Mouse (Mus musculus): ENCODE measurements around the gene Tssc4.

Gene Tssc4

DNA sequence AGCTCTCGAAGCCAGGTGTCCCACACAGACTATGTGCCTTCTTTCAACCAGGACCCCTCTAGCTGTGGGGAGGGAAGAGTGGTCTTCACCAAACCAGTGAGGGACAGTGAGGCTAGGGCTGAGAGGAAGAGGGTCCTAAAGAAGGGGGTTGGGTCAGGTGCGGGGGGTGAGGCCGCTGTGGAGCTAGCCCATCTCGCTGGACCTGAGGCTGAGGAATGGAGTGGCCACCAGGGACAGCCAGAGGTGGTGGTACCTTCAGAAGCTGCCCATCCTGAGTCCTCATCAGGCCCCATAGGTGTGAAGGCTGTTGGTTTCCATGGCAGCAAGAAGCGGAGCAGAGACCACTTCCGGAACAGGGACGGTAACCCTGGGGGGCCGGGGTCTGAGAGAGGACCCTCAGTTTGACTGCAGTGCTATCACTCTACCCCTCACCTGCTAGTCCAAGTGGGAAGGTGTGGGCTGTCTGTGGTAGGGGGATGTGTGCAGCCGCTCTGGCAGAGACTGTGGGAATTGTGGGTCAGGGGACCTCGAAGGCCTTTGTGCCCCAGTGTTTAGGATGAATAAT, 1.5 kb downstream of the Tssc4 start:
- DNase-seq = no peak

DNA sequence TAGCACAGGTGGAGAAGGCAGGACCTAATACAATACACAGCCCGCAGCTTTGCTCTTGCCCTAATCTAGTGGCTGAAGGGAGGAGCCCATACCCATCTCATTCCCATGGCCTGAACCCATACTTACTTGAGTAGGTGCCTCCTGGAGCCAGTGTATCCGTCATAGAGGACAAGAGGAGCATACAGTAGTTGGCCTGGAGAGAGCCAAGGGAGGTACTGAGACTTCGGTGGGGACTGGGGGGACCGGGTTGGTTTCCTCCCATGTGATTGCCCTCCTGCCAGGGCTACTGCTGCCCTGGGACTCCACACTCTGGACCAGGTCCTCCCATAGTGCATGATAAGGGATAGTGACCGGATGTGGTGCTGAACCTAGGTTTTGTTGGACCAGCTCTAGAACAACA, 3.6 kb downstream of the Tssc4 start:
- DNase-seq = no peak

GRCm38 (mm10) chr7:143073086-143073485, 4.0 kb downstream of the Tssc4 start:
- DNase-seq = no peak

- DNase-seq = no peak
These were observed 6.3 kb downstream of the Tssc4 start for GRCm38 (mm10) chr7:143075394-143075793.

- DNase-seq = no peak
These were observed 8.3 kb downstream of the Tssc4 start for GRCm38 (mm10) chr7:143077351-143077750.

DNA sequence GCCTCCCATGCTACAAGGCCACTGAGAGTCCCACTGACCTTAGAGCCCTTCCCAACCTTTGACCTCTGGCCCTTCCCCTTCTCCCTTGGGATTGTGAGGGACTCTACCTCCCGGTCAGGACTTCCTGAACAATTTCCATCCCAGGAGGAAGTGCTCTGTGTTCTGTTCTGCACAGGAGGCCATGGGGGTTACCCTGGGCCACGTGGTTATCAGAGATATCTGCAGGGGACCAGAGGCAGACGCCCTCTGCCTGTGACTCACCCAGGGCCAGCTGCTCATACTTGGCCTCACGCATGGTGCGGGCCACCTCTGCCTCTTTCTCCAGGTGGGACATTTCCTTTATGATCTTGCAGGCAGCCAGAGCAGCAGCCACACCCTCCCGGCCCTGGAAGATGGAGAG, 13.0 kb downstream of the Tssc4 start:
- no peak for DNase-seq

DNA sequence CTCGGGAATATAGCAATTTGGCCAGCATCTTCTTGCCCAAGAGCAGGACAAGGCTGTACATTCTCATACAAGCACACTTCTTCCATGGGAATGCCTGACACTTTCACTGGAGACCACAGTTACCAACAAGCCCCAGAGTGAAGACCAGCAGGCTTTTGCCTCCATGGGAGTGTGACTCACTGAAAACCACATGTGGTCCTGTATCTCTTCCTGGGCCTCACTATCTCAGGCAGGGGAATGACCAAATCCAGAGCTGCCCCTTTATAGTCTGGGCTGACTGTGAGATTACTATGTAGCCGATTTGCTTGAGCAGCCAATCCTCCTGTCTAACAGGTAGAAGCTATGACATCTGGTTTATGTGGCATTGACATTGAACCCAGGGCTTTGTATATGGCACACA, 14.7 kb downstream of the Tssc4 start:
- no peak for DNase-seq

- peak; percentile 63 to 66 for DNase-seq
These were observed 17.3 kb downstream of the Tssc4 start for GRCm38 (mm10) chr7:143086366-143086765.

DNA sequence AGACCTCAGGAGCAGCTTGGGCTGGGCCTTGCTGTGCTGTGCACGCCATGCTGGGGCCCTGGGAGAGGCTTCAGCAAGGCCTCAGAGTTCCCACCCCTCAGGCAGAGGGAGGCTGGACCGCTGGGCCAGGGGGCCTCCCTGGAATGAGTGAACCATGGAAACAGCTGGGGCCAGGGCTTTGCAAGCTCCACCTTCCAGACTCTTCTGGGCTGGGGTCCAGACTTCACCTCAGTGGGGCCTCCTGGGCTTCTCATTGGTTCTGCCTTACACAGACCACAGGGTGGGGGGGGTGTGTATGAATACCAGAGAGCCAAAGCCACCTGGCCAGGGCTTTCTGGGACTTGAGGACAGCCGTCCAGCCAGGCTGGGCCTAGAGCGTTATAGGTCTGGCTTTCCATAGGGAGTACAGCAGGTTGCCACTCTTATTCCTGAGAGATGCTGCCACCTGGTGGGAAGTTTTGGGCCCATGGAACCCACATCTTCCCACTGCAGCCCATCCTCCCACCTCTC, 18.1 kb downstream of the Tssc4 start:
- DNase-seq = peak in 1 of 2 experiments; percentile 23

DNA sequence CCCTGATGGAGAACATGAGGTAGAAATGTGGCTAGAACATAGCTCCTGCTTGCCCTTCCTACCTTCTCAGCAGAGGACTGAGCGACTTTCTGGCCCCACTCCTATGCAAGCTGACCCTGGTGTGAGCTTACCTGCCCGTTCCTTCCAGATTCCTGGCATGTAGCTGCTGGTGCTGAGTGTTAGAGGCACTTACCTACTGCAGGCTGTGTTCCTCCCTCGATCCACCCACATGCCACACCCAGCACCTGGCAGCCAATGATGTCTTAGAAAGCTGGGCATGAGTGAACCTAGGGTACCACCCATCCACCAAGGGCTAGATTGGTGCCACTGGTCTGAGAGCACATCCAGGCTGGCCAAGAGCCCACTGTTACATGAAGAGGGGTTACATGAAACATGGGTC, 24.8 kb downstream of the Tssc4 start:
- DNase-seq = no peak

GRCm38 (mm10) chr7:143094592-143095553, 25.8 kb downstream of the Tssc4 start, which contains the start of gene Trpm5:
Gene Trpm5, minus strand, starts transcription at chr7:143094642.
- peak; percentile 64 to 69 for DNase-seq

DNA sequence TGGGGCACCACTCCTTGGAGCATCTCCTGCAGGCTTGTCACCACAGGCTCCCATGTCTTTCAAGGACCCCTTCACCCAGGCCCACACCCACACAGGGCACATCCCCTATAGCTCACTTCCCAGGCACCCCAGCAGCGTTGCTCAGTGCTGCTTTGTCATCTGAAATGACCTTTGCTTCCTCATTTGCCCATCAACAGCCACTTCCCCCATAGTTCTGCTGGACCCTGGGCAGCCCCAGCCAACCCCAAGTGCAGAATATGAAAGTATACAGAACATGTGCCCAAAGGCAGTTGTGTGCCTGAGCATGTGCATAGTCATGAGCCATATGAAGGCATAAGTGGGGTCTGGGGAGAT, 26.5 kb downstream of the Tssc4 start:
- no peak for DNase-seq

DNA sequence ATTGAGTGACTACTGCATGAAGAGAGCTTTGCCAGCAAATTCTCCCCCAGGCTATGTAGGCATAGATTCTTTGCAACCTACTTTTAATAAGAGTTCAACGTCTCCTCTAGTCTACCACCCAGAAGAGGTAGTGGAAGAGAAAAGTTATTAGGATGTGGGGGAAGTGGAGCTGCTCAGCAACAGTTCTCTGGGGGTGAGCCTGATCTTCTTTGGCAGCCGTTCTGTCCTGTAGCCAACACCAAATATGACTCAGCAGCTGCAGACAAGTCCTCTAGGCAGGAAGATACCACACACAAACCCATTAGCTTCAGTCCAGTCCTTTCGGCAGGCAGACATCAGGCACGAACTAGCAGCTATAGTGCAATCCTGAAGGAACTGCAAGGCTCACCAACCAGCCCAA, 31.7 kb downstream of the Tssc4 start:
- no peak for DNase-seq

DNA sequence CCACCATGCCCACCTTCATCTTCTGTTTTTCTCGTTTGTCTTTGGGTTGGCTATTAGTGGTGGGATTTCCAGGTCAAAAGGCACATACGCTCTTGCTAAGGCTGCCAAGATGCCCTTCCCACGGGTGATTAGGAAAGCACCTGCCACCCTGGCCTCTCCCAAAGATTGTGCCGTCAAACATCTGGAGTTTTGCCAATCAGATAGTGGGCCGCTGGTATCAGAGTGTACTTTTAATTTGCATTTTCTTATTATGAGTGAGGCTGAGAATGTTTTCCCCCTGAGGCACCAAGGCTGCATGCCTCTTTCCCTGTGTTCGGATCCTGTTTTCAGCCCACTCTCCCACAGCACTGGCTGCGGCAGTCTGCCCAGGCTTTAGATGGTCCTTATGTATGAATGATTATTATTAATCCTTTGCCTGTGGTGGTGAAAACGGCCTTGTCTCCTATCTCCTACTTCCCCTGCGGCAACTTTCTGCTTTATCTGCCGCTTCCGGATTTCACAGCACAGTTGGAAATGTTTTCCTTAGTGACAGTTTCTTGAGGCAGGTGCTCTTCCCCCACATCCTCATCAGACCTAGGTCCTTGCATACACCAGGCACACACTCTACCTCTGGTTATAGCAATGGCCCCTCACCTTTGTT, 36.3 kb downstream of the Tssc4 start:
- DNase-seq = peak; percentile 57 to 76

- DNase-seq = no peak
These were observed 37.0 kb downstream of the Tssc4 start, which contains the start of gene Kcnq1 for GRCm38 (mm10) chr7:143106062-143106461. Gene Kcnq1, plus strand, starts transcription at chr7:143106362.

- peak; percentile 85 to 89 for DNase-seq
These were observed 37.8 kb downstream of the Tssc4 start for GRCm38 (mm10) chr7:143106672-143107465.

- DNase-seq = peak; percentile 59 to 77
These were observed 39.2 kb downstream of the Tssc4 start for GRCm38 (mm10) chr7:143108200-143108599.

DNA sequence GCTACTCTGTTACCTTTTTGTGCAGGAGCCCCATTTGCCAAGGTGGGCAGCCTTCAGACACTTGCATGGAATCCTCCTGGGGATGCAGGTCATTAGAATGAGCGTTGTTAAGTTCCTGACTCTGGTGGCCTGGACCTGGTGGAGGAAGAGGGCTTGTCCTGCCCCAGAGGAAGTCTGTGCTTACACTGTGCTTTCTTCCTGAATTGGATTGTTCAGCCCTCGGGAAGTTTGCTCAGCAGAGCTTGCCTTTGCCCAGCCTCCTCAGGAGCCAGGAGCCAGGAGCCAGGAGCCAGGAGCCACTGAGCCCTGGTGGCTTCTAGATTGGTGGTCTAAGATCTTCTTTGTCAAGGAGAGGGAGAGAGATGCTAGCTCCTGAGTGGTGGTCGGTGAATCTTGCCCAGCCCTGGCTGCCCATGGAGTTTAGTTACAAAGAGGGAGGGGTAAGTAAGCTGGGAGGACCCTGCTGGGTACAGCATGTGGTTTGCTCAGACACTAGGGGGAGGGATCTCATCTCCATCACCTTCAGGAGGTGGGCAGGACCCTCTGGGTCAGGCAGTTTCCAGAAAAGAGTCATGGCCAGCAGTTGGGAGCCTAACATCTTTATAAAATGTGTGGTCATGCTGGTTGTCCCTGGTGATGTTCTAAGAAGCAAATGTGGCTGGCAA, 40.1 kb downstream of the Tssc4 start:
- DNase-seq = peak; percentile 38 to 51

DNA sequence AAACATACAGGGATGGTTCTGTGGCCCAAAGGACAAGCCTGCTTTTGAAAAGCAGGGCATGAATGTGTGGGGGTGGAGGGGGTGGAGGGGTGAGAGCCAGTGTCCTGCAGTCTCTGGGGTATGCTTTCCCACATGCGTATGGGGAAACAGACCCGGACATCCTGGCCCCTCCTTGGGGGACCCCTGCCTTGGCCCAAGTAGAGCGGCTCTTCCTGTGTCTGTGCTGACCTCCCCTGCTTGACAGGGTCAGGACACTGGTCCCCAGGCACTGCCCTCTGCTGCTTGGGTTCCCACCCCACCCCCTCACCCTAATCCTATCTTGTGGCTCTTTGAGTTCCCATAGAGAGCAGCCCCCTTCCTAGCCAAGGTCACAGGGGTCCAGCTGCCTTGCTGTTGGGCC, 40.6 kb downstream of the Tssc4 start:
- peak in 1 of 2 experiments; percentile 34 for DNase-seq

- DNase-seq = peak in 1 of 2 experiments; percentile 55
These were observed 41.8 kb downstream of the Tssc4 start for GRCm38 (mm10) chr7:143110803-143111202.

DNA sequence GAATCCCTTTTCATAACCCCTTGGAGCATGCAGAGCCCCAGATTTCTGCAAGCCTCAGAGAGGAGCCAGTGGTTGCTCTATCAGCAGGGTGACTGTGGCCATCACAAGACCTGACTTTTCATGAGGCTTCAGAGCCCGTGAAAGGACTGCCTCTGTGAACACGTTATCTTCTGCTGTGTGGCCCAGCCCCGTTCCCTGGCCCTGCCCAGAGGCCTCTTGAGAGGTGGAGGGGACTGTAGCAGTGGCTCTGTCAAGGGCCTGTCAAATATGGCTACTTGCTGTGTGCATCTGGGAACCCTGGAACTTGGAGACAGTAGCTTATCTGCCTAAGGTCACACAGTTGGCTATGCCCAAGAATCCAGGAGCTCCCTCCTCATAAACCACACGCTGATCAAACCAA, 42.7 kb downstream of the Tssc4 start:
- no peak for DNase-seq

DNA sequence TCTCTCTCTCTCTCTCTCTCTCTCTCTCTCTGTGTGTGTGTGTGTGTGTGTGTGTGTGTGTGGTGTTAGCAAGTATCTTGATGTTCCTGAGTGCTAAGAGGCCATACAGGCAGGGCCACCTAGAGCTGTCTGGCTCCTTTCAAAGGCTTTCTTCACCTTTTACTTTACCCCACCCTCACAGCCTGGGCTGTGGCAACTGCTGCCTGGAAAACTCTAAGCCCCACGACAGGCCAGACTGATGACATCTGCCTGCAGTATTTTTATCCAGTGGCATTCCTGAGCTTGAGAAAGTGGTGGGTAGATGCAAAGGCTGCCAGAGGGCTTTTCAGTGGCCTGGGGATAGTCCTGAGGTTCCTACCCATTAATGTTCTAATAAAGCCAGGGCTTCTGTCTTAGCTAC, 43.3 kb downstream of the Tssc4 start:
- no peak for DNase-seq

Measured in lung, adult 18-20 months (tissue).